Mouse (Mus musculus) central nervous system, embryonic 18 days (tissue): ENCODE results near the gene D130043K22Rik. TPM values are rescaled to one million over a fixed set of nuclear protein-coding genes. Genes with fewer than 3 reads are reported as not detected.

Experiments used
- polyA plus RNA-seq: library from polyadenylated mRNA; depleted of rRNA; stranded (reverse); fragments of >200 nt; gene quantifications from 2 replicates; pipeline ENCODE4 v1.2.3, GENCODE M21; 2012; rRNA removed

The D130043K22Rik gene
- polyA plus RNA-seq = 6.5 and 7.1 TPM in 2 replicates

GRCm38 (mm10) chr13:24844983-24845955 is at the start of gene D130043K22Rik:
Gene D130043K22Rik (plus strand): TSS chr13:24845135.

GRCm38 (mm10) chr13:24801308-24801921 is 43.5 kb upstream of the D130043K22Rik start, which contains the start of gene BC005537:
Gene BC005537 (plus strand): TSS chr13:24801657.

GRCm38 (mm10) chr13:24831353-24832130 is 13.4 kb upstream of the D130043K22Rik start, which contains the start of the genes Acot13 and Tdp2:
Gene Acot13 (minus strand): TSS chr13:24831540.
Gene Tdp2 (plus strand): TSS chr13:24831679.

GRCm38 (mm10) chr13:24937108-24937838 is 92.3 kb downstream of the D130043K22Rik start, which contains the start of gene Aldh5a1:
Gene Aldh5a1 (minus strand): TSS chr13:24937661.

GRCm38 (mm10) chr13:24942512-24943282 is 97.8 kb downstream of the D130043K22Rik start, which contains the start of gene Gpld1:
Gene Gpld1 (plus strand): TSS chr13:24943152.

Other genes with a start within 250 kb of the D130043K22Rik start
- gene Armh2, start 103.9 kb upstream of the D130043K22Rik start, polyA plus RNA-seq = 0.19 and 0.22 TPM in 2 replicates
- 9.5 and 10.2 TPM in 2 replicates for gene Gmnn, start 83.2 kb upstream of the D130043K22Rik start, polyA plus RNA-seq
- 129 and 139 TPM in 2 replicates for gene BC005537, start 43.5 kb upstream of the D130043K22Rik start, polyA plus RNA-seq
- gene Acot13, start 13.6 kb upstream of the D130043K22Rik start, polyA plus RNA-seq = 57.5 and 80.5 TPM in 2 replicates
- 40.9 and 45.8 TPM in 2 replicates for gene Tdp2, start 13.5 kb upstream of the D130043K22Rik start, polyA plus RNA-seq
- 20.9 and 22.0 TPM in 2 replicates for gene Aldh5a1, start 92.5 kb downstream of the D130043K22Rik start, polyA plus RNA-seq
- gene Gpld1, start 98.0 kb downstream of the D130043K22Rik start, polyA plus RNA-seq = 3.4 and 4.0 TPM in 2 replicates
- 38.7 and 39.7 TPM in 2 replicates for gene Mrs2, start 175.2 kb downstream of the D130043K22Rik start, polyA plus RNA-seq
- gene Dcdc2a, start 210.9 kb downstream of the D130043K22Rik start, polyA plus RNA-seq = 2.6 and 3.4 TPM in 2 replicates